Mouse (Mus musculus) monocyte, adult 5-6 weeks (primary cell): Measurements from ENCODE around the gene Tcf20. TPM values are rescaled to one million over a fixed set of nuclear protein-coding genes. Genes with fewer than 3 reads are reported as not detected.
"Not testable (repeated sequence)": the region's sequence is repeated elsewhere in the genome, so short reads cannot be mapped to it uniquely, and the experiment has no call there.

Source experiments
- ATAC-seq: fragments of 153-309, 156-312 bp; replicated peaks from 2 replicates; pipeline ENCODE4 v1.8.0; 2017; ENCODE audit warnings: mild to moderate bottlenecking; ENCODE audit not compliant: low TSS enrichment, insufficient number of reproducible peaks, severe bottlenecking, poor library complexity, low FRiP score
- total RNA-seq: library from RNA; stranded (forward); fragments of 200-1000, 200-491, 200-594 nt; gene quantifications from 3 replicates; pipeline ENCODE4 v1.2.3, GENCODE M21; 2017

Tcf20 gene
- total RNA-seq, 1 experiment from 2014 or later: 77.4 TPM

DNA sequence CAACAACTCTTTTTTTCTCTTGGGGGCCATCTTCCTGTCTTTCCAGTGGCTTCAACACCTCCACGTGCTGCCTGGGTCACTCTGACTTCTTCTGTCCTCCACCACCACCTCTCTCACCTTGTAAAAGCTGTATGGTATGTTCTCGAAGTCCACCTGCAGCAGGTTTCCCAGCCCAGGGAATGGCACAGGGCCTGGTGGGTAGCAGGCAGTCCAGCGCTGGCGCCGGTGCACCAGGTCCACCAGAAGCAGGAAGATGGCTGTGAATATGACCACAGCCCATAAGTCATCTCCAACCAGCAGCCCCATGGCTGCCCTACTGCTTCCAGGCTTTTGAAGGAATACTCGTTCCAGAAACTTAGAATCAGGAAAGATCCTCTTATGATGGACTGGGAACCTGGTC lies 193.8 kb downstream of the Tcf20 start:
- ATAC-seq: no peak

DNA sequence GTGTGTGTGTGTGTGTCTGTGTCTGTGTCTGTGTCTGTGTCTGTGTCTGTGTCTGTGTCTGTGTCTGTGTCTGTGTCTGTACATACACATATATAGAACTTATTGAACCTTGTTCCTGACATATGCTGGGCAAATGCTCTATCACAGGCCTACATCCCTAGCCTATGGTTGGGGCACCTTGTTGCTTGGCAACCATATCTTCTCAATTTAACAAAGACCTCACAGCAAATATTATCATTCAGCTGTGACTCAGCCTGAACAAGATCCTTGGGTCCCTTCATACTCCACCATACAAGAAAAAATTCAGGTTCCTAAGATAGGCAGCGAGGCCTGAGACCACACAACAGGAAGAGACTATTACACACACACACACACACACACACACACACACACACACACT lies 194.2 kb downstream of the Tcf20 start:
- no peak for ATAC-seq

DNA sequence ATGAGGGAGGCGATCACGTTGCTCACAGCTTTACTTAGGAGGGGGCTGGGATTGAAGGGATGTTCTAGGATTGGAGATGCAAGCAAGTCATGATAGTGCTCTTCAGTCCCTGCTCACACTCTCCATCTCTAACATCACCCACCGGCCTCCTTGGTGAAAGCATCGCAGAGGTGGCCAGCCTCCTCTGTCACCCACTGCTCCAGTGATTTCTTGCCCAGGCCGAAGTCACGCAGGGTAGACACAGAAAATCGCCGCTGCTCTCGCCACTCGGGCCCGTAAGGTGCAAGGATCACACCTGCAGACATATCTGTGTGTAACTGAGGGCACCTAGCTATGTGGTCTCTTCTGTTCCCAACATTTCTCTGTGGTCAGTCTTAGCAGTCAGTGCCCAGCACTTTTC lies 195.1 kb downstream of the Tcf20 start:
- no peak for ATAC-seq

DNA sequence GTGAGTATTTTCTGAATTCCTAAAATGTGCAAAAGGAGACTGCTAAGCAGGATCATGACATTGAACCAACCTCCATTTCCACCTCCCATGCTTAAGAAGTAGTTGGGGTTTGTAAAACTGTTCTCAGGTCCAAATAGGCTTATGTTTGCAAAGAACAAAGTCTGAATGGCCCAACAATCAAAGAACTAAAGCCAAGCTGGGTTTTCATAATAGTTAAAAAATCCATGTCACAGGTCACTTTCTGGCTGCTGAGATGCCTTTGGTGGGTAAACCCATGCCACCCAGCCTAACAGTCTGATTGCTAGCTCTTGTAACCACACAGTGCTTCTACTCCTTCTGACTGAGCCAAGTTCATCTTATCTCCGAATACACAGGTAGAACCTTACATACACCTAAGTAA lies 203.1 kb downstream of the Tcf20 start:
- no peak for ATAC-seq

DNA sequence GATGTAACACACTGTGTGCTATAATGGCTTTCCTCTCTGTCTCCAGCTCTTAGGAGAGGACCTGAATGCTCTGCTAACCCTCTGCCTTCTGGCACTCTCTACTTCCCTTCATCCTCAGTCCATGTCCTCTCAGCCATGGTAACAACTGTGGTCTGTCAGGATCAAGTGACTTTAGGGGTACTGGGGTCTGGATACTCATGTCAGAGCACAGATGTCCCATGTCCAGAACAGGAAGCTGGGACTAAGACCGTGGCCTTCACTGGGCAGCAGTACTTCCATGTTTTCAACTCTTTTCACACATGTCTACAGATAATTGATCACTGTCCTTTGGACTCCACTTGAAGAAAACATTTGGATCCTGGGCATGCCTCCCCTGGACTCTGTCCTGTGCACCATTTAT lies 203.9 kb downstream of the Tcf20 start:
- ATAC-seq: no peak

- not testable (repeated sequence) for ATAC-seq
Measured at GRCm38 (mm10) chr15:82777856-82778255, 209.8 kb downstream of the Tcf20 start.

DNA sequence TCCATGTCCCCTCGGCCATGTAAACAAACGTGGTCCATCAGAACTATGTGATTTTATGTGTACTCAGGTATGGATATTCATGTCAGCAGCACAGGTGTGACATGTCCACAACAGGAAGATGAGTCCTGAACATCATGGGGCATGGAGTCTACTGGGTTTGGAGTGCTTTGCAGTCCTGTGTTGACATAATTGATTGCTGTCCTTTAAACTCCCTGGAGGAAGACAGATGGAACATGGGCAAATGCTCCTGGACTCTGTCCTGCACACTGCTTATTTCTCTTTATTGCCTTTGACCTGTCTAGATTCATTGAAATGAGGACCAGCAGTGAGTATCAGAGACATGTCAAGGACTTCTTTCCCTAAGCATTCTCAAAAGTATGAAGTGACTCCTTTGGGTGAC lies 221.7 kb downstream of the Tcf20 start:
- no peak for ATAC-seq

DNA sequence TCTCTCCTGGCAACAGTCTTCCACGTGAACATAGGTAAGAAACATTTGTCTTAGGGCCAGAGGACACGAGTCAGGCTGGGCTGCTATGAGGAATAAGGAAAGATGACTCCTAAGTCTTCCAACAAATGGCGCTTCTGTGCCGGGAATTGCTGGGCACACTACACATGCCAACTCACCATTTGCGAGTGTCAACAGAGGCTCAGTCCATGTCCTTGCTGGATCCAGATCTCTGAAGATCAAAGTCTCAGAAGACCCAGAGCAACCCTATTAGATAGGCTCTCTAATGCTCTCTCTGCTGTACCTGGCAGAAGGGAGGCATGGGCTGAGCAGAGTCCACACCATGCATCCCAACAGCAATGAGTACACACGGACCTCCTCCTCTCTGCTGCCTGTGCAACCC lies 222.8 kb downstream of the Tcf20 start:
- ATAC-seq: no peak

- no peak for ATAC-seq
Measured at GRCm38 (mm10) chr15:82763631-82764420, 223.8 kb downstream of the Tcf20 start, which contains the start of gene Cyp2d40. Gene Cyp2d40, minus strand, starts transcription at chr15:82764183.

Other genes starting within 250 kb of the Tcf20 start
- not detected in 3 replicates for gene Cyp2d40, start 223.7 kb downstream of the Tcf20 start, total RNA-seq
- not detected in 3 replicates for gene Cyp2d26, start 193.6 kb downstream of the Tcf20 start, total RNA-seq
- gene Nfam1, start 45.4 kb upstream of the Tcf20 start, total RNA-seq: 156 to 182 TPM (median 181 TPM) in 3 replicates
- gene Serhl, start 101.6 kb upstream of the Tcf20 start, total RNA-seq: 16.9 to 26.7 TPM (median 20.9 TPM) in 3 replicates
- gene Rrp7a, start 134.9 kb upstream of the Tcf20 start, total RNA-seq: 29.8 to 65.9 TPM (median 55.4 TPM) in 3 replicates
- 122 to 140 TPM (median 123 TPM) in 3 replicates for gene Poldip3, start 161.5 kb upstream of the Tcf20 start, total RNA-seq
- gene Cyb5r3, start 184.7 kb upstream of the Tcf20 start, total RNA-seq: 58.3 to 66.1 TPM (median 60.8 TPM) in 3 replicates